ENCODE assay signal across 8 mouse cellular contexts in the genomic region with DNA sequence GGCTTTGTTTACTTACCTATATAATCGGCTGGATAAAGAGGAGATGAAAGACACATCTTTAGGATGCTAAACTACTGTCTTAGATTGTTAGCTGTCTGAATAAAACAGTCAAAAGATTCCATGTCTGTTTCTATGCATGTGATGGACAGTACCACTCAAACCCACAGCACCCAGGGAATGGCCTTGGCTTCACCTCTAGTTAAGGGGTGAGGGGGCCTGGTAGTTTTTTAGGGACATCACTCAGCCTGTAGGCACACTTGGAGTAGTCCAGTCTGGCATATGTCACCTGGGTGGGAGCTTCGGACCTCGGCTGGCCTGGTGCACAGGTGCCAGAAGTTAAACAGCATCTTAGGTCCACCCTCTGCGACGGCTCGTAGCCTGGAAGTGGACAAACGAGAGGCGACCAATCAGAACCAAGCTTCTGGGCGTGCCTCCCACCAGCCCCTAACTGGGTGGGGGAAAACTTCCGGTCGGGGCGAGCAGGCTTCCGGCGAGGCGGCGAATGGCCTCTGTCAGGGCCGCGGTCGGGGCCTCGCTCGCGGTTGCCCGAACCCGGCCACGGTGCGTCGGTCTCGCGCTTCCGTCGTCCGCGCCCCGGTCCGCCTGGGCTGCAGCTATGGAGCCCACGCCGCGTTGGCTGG. TPM values are rescaled to one million over a fixed set of nuclear protein-coding genes. Genes with fewer than 3 reads are reported as not detected.
A peak's percentile ranks its signal among the peaks of the same experiment; 100 is the strongest.
DNase-seq lines count a peak whose midpoint lies in the region; ATAC-seq lines count a peak whose summit lies in the region.

A gene (plus strand): TSS at position 478 of the 641 bp plus-strand sequence.

- H3K4me2 ChIP-seq in hindbrain, embryonic 13.5 days: peak within 1 kb of the TSS; percentile 97

- peak; percentile 91 for DNase-seq in Muller cell, postnatal 12 days (ENCODE audit: inconsistent ontology term)
- DNase-seq in cerebellum, postnatal 10 days: peak; percentile 95 to 96
- DNase-seq in frontal cortex, postnatal 14 days (ENCODE audit: low spot score in 2 of 2): peak; percentile 80 to 85
- peak; percentile 79 to 81 for DNase-seq in layer of hippocampus, postnatal 25 days (ENCODE audit: extremely low spot score in 1 of 2, low spot score in 1 of 2)
- peak; percentile 94 for DNase-seq in lung, postnatal 25 days (ENCODE audit: low spot score)
- peak; percentile 92 for DNase-seq in retina, embryonic 14.5 days (ENCODE audit: low spot score)
- peak; percentile 84 for DNase-seq in thymus, postnatal 4 days

- no peaks in the 10 kb centered on the region for H3K27me3 ChIP-seq in hindbrain, embryonic 13.5 days

- H3K9me3 ChIP-seq in hindbrain, embryonic 13.5 days: no peaks in the 10 kb centered on the region

- peaks cover 29% of the 10 kb centered on the region for H3K4me1 ChIP-seq in hindbrain, embryonic 13.5 days (replicated peaks)

- peak within 1 kb of the TSS; percentile 88 for H3K27ac ChIP-seq in hindbrain, embryonic 13.5 days

- peaks cover 56% of the 10 kb centered on the region for H3K36me3 ChIP-seq in hindbrain, embryonic 13.5 days

- peak within 1 kb of the TSS; percentile 96 for H3K9ac ChIP-seq in hindbrain, embryonic 13.5 days

- WGBS in hindbrain, embryonic 13.5 days: 2% methylated on average over 36 of the region's 38 CpGs

- peak; percentile 94 for ATAC-seq in hindbrain, embryonic 13.5 days (ENCODE audit: low FRiP score)

- H3K4me3 ChIP-seq in hindbrain, embryonic 13.5 days: peak within 1 kb of the TSS; percentile 71

RNA-seq across cellular contexts. Expression of the gene that starts here (rescaled TPM):
- 19.9 and 20.7 TPM in 2 replicates for polyA plus RNA-seq in hindbrain, embryonic 13.5 days (2015; fragmentation: Nextera tagmentation; extraction: Ambion mirVana)
- total RNA-seq in layer of hippocampus, postnatal 25 days (2021): 10 to 100 TPM; 19.7 to 22.5 TPM

Comparison
In these comparisons a context has a peak if more than half of its experiments do, and no peak if none do; other contexts are left out.
1. Peak in every context shown above with its lines: DNase-seq, ATAC-seq, H3K4me3 ChIP-seq and H3K27ac ChIP-seq.